Mouse (Mus musculus): ENCODE measurements at regions not wholly inside any gene's neighbourhood (a gene's known extent, or its start where the extent isn't known, plus 50 kb on each side); places are given as distances from the start of the nearest gene placed in this dataset.

GRCm38 (mm10) chr4:137216908-137217497 lies 60.3 kb upstream of the Wnt4 start:
- ATAC-seq (no peak), DNase-seq (ENCODE audit: low read depth, low spot score) (no peak)
- ChIA-PET POLR2A (no interaction called here), CTCF (no interaction called here)
- in situ Hi-C loops (cut with MboI; ENCODE audit: low pct_unique_long_range_greater_than_20kb), result no loop called here
- no peaks in the 10 kb centered on the region for H3K27me3 ChIP-seq
- no peak for TF ChIP-seq CTCF (IDR thresholded peaks at IDR 0.05)

GRCm38 (mm10) chr4:137214573-137214972 lies 62.7 kb upstream of the Wnt4 start:
- in situ Hi-C loops (cut with MboI; ENCODE audit: low pct_unique_long_range_greater_than_20kb), result no loop called here
- POLR2A ChIA-PET, result no interaction called here
- H3K27me3 ChIP-seq, result no peaks in the 10 kb centered on the region
- CTCF ChIA-PET, result no interaction called here
- DNase-seq (ENCODE audit: low read depth, low spot score), result no peak
- no peak for TF ChIP-seq CTCF (IDR thresholded peaks at IDR 0.05)
- no peak for ATAC-seq

- ATAC-seq (no peak), DNase-seq (ENCODE audit: low read depth, low spot score) (no peak)
- H3K27me3 ChIP-seq, result no peaks in the 10 kb centered on the region
- TF ChIP-seq CTCF (IDR thresholded peaks at IDR 0.05), result no peak
- CTCF ChIA-PET, result no interaction called here
- in situ Hi-C loops (cut with MboI; ENCODE audit: low pct_unique_long_range_greater_than_20kb), result no loop called here
- POLR2A ChIA-PET, result no interaction called here
These were observed 64.4 kb upstream of the Wnt4 start for GRCm38 (mm10) chr4:137212846-137213245.

DNA sequence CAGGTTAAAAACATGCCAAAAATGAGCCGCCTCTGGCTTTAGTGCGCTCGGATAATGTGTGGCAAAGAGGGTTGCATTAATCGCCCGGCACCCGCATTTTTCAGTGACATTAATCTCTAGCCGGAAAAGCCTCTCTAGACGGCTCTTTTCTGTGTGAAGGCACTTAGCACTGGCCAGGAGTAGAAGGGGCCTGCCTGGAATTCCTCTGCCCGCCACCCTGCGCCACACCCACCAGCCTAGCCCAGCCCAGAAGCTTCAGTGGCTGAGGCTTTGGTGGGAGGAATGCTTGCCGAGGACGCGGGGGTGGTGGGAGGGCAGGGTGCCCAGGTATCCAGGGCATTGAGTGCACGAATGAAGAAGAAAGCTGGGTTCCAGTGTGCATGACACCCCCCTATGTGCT lies 65.2 kb upstream of the Wnt4 start:
- TF ChIP-seq CTCF (IDR thresholded peaks at IDR 0.05), result no peak
- DNase-seq (ENCODE audit: low read depth, low spot score), result no peak
- H3K27me3 ChIP-seq, result no peaks in the 10 kb centered on the region
- CTCF ChIA-PET, result no interaction called here
- in situ Hi-C loops (cut with MboI; ENCODE audit: low pct_unique_long_range_greater_than_20kb), result no loop called here
- no peak for ATAC-seq
- POLR2A ChIA-PET, result no interaction called here

- POLR2A ChIA-PET, result interaction anchor here (0.6 kb wide), 1 partner anchor 35 kb away, joined by 13 read pairs; no protein-coding TSS in a partner anchor
- no peak for ATAC-seq
These were observed 66.0 kb upstream of the Wnt4 start for GRCm38 (mm10) chr4:137211288-137211687.

GRCm38 (mm10) chr4:137210525-137210924 lies 66.8 kb upstream of the Wnt4 start:
- ATAC-seq (no peak), DNase-seq (ENCODE audit: low read depth, low spot score) (no peak)
- CTCF ChIA-PET, result no interaction called here
- no peaks in the 10 kb centered on the region for H3K27me3 ChIP-seq
- in situ Hi-C loops (cut with MboI; ENCODE audit: low pct_unique_long_range_greater_than_20kb), result no loop called here
- POLR2A ChIA-PET, result no interaction called here
- no peak for TF ChIP-seq CTCF (IDR thresholded peaks at IDR 0.05)

More at GRCm38 (mm10) chr4:137211288-137211687, 66.0 kb upstream of the Wnt4 start:
- in situ Hi-C loops (cut with MboI; ENCODE audit: low pct_unique_long_range_greater_than_20kb), result no loop called here
- CTCF ChIA-PET, result no interaction called here
- no peak for DNase-seq (ENCODE audit: low read depth, low spot score)
- TF ChIP-seq CTCF (IDR thresholded peaks at IDR 0.05), result no peak
- no peaks in the 10 kb centered on the region for H3K27me3 ChIP-seq

GRCm38 (mm10) chr4:137200968-137201367 lies 76.3 kb upstream of the Wnt4 start:
- POLR2A ChIA-PET, result no interaction called here
- TF ChIP-seq CTCF (IDR thresholded peaks at IDR 0.05), result no peak
- ATAC-seq (no peak), DNase-seq (ENCODE audit: low read depth, low spot score) (no peak)
- H3K27me3 ChIP-seq, result no peaks in the 10 kb centered on the region
- CTCF ChIA-PET, result no interaction called here
- in situ Hi-C loops (cut with MboI; ENCODE audit: low pct_unique_long_range_greater_than_20kb), result no loop called here

- POLR2A ChIA-PET, result no interaction called here
- in situ Hi-C loops (cut with MboI; ENCODE audit: low pct_unique_long_range_greater_than_20kb), result no loop called here
- no peak for TF ChIP-seq CTCF (IDR thresholded peaks at IDR 0.05)
- ATAC-seq, result peak; percentile 89
- DNase-seq (ENCODE audit: low read depth, low spot score), result peak; percentile 90
- H3K27me3 ChIP-seq, result no peaks in the 10 kb centered on the region
- CTCF ChIA-PET, result no interaction called here
These were observed 76.9 kb upstream of the Wnt4 start for GRCm38 (mm10) chr4:137200426-137200825.

- POLR2A ChIA-PET, result no interaction called here
- H3K27me3 ChIP-seq, result no peaks in the 10 kb centered on the region
- CTCF ChIA-PET, result no interaction called here
- in situ Hi-C loops (cut with MboI; ENCODE audit: low pct_unique_long_range_greater_than_20kb), result no loop called here
- ATAC-seq, result no peak
- TF ChIP-seq CTCF (IDR thresholded peaks at IDR 0.05), result no peak
- DNase-seq (ENCODE audit: low read depth, low spot score), result no peak
These were observed 80.8 kb upstream of the Wnt4 start for GRCm38 (mm10) chr4:137196491-137196974.

- CTCF ChIA-PET, result no interaction called here
- TF ChIP-seq CTCF (IDR thresholded peaks at IDR 0.05), result no peak
- no peak for ATAC-seq
- no peak for DNase-seq (ENCODE audit: low read depth, low spot score)
- in situ Hi-C loops (cut with MboI; ENCODE audit: low pct_unique_long_range_greater_than_20kb), result no loop called here
- no peaks in the 10 kb centered on the region for H3K27me3 ChIP-seq
- POLR2A ChIA-PET, result interaction anchor here (0.9 kb wide), 1 partner anchor 16 kb away, joined by 3 read pairs; no protein-coding TSS in a partner anchor
These were observed 83.2 kb upstream of the Wnt4 start for GRCm38 (mm10) chr4:137194106-137194505.

- no peak for TF ChIP-seq CTCF (IDR thresholded peaks at IDR 0.05)
- DNase-seq (ENCODE audit: low read depth, low spot score), result no peak
- in situ Hi-C loops (cut with MboI; ENCODE audit: low pct_unique_long_range_greater_than_20kb), result no loop called here
- ATAC-seq, result no peak
- ChIA-PET POLR2A (no interaction called here), CTCF (no interaction called here)
- no peaks in the 10 kb centered on the region for H3K27me3 ChIP-seq
These were observed 86.7 kb upstream of the Wnt4 start for GRCm38 (mm10) chr4:137190625-137191024.

- H3K27me3 ChIP-seq, result no peaks in the 10 kb centered on the region
- POLR2A ChIA-PET, result no interaction called here
- no peak for DNase-seq (ENCODE audit: low read depth, low spot score)
- CTCF ChIA-PET, result no interaction called here
- in situ Hi-C loops (cut with MboI; ENCODE audit: low pct_unique_long_range_greater_than_20kb), result no loop called here
- TF ChIP-seq CTCF (IDR thresholded peaks at IDR 0.05), result no peak
- no peak for ATAC-seq
These were observed 87.5 kb upstream of the Wnt4 start for GRCm38 (mm10) chr4:137189801-137190200.
